Mouse (Mus musculus): ENCODE data around the gene Megf6. TPM values are rescaled to one million over a fixed set of nuclear protein-coding genes. Genes with fewer than 3 reads are reported as not detected.

The Megf6 gene
- total RNA-seq, 2 experiments from 2014 or later = 4.4 to 4.7 TPM

Other genes with a start within 250 kb of the Megf6 start
- 10 to 100 TPM in 1 of 2 experiments, 1 to 10 TPM in 1; 9.5 to 14.6 TPM for gene A430005L14Rik, start 213.5 kb upstream of the Megf6 start, total RNA-seq (2021)
- gene Dffb, start 195.6 kb upstream of the Megf6 start, total RNA-seq (2021) = 1 to 10 TPM; 3.1 to 5.4 TPM
- 10 to 100 TPM; 12.8 to 13.0 TPM for gene Cep104, start 195.5 kb upstream of the Megf6 start, total RNA-seq (2021)
- gene Lrrc47, start 159.0 kb upstream of the Megf6 start, total RNA-seq (2021) = 10 to 100 TPM; 28.7 to 34.6 TPM
- gene Smim1, start 144.5 kb upstream of the Megf6 start, total RNA-seq (2021) = 10 to 100 TPM; 10.2 to 11.1 TPM
- gene Ccdc27, start 128.1 kb upstream of the Megf6 start, total RNA-seq (2021) = not detected
- gene Trp73, start 30.5 kb upstream of the Megf6 start, total RNA-seq (2021) = not detected
- 10 to 100 TPM in 1 of 2 experiments, 1 to 10 TPM in 1; 9.7 to 10.5 TPM for gene Wrap73, start 28.4 kb upstream of the Megf6 start, total RNA-seq (2021)
- gene Tprgl, start 10.1 kb upstream of the Megf6 start, total RNA-seq (2021) = 10 to 100 TPM; 80.1 to 90.4 TPM
- under 1 TPM; 0.45 to 0.99 TPM for gene Arhgef16, start 130.9 kb downstream of the Megf6 start, total RNA-seq (2021)
- not detected for gene B230104I21Rik, start 165.4 kb downstream of the Megf6 start, total RNA-seq (2021)